Mouse (Mus musculus) E14TG2a.4 (cell line): ENCODE data around the gene Hoxd4.

Experiments
- CTCF ChIP-seq: conservative IDR thresholded peaks from 2 replicates; pipeline ENCODE4 v1.5.1; 2014; ENCODE audit warnings: low read length
- NANOG ChIP-seq: IDR thresholded peaks from 2 replicates; pipeline ENCODE4 v1.6.1; 2014; ENCODE audit warnings: borderline replicate concordance, low read length, mixed read lengths

GRCm38 (mm10) chr2:74691995-74692807, 19.5 kb upstream of the Hoxd4 start:
- TF ChIP-seq CTCF (no peak), NANOG (no peak)
